Mouse (Mus musculus) left cerebral cortex, postnatal 25 days (tissue): Measurements from ENCODE around the gene Ripor3. TPM values are rescaled to one million over a fixed set of nuclear protein-coding genes. Genes with fewer than 3 reads are reported as not detected.

ENCODE experiments used
- DNase-seq, 2 experiments: peaks; one replicate each; pipeline ENCODE4 v3.0.0; 2022; ENCODE audit warnings: low spot score in 2 of 2, mixed read lengths in 1 of 2
- intact Hi-C: fragments of 180-260 bp; cut with DNase I; formaldehyde crosslinking; loops from one replicate; pipeline ENCODE4 v1.15.1; 2025
- total RNA-seq, 2 experiments: library from RNA; stranded (reverse); gene quantifications; 2 replicates each; pipeline ENCODE4 v1.2.3; 2021

Gene Ripor3
- total RNA-seq, 2 experiments from 2014 or later = 0.44 to 0.48 TPM

DNA sequence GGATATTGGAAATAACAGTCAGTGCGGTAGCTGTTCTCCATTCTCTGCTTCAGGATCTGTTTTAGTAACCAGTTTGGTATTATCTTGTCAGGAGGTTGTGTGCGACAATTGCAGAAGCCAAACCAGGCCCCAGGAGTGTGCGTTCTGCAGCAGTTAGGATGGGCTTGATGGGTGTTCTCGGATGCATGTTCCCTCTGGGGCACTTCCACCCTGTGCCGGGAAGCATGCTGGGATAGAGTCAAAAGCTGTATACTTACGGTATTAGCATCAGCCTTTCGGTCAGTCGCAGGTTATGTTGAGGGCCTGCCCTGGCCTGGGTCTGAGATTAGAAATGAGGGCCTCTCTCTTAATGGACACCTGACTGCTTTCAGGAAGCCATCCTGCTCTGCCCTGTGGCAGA lies 49.8 kb downstream of the Ripor3 start:
- intact Hi-C loops = no loop called here
- DNase-seq = no peak

DNA sequence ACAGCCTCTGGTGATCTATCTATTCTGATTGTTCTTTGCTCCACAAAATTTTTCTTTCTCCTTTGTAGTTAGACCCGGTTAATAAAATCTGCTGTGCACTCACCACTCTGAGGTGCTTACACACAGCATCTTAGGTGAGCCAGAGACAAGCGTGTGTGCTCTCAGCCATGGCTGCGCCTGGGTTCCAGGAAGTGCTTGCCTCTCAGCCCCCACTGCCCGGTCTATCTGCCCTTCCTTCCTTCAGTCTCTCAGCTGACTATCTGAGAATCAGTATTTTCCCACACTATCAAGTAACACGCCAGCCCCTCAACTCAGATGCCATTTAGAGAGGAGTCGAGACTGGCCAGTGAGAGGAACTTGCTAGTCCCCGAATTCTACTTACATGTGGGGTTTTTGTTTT lies 50.4 kb downstream of the Ripor3 start:
- DNase-seq = no peak
- intact Hi-C loops = no loop called here

GRCm38 (mm10) chr2:167959384-167959911 lies 51.0 kb downstream of the Ripor3 start:
- intact Hi-C loops = no loop called here
- no peak for DNase-seq

DNA sequence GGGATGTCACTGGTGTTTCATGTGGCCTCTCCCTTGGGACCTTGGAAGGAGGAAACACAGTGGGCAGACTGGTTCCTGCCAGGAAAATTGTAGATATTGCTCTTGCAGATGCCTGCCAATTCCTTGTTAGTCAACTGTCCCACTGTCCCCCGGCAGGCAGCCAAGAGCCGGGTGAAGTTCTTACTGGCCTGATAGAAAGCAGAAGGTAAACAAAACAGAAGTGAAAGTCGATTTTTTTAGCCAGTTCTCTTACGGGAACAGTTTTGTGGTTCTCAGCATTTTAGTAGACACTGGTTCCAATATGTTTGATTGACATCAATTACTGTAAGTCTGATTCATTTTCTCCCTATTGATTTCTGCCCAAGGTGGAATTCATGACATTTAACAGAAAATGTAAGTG lies 51.6 kb downstream of the Ripor3 start:
- intact Hi-C loops = no loop called here
- peak; percentile 47 to 66 for DNase-seq

DNA sequence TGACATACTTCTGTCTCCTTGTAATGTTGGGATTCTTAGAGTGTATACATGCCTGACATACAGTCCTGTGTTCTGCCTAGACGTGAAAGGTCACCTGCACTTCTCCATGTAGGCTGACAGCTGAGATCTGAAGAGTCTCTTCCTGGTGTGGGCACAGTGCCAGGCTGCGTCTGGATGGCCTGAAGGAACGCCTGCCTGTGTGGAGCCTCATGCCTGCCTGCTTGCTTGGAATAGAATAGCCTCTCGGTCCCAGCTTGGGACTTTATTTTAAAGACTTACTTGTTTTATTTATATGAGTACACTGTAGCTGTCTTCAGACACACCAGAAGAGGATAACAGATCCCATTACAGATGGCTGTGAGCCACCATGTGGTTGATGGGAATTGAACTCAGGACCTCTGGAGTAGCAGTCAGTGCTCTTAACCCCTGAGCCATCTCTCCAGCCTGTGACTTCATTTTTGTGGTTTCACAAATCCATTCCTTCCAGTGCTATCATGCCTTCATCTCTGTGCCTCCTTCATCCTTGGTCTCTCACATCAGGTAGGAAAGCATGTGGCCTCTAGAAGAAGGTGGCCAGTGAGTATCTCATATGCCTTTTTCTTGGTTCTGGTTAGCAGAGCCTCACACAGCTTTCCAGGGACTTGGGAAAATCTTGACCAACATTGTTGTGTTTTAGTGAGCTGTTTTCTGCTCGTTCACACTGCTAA lies 52.2 kb downstream of the Ripor3 start:
- DNase-seq = no peak
- intact Hi-C loops = no loop called here

- intact Hi-C loops = no loop called here
- no peak for DNase-seq
These were observed 52.9 kb downstream of the Ripor3 start for GRCm38 (mm10) chr2:167957539-167957938.

- intact Hi-C loops = no loop called here
- DNase-seq = no peak
These were observed 55.5 kb downstream of the Ripor3 start for GRCm38 (mm10) chr2:167954928-167955327.

DNA sequence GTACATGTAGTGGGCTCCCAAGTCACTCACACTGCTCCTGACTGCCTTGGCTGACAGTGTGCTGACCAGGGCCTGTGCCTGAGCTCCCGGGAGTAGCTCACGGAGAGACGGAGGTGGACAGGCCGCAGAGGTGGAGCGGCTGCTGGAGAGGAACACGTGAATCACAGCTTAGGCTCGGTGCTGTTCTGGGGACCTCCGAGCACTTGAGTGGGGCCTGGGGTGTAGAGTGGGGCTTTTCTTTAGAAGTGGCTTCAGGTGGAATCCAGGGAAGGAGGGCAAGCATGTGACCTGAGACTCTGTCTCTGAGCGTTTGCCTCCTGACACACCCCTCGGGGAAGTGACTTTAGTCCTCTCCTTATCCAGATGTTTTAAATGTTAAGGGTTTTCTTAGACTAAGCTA lies 56.6 kb downstream of the Ripor3 start:
- intact Hi-C loops = no loop called here

GRCm38 (mm10) chr2:167951301-167952211 lies 58.9 kb downstream of the Ripor3 start:
- intact Hi-C loops = no loop called here
- DNase-seq = no peak

More for the DNA sequence above, 56.6 kb downstream of the Ripor3 start:
- no peak for DNase-seq

- DNase-seq = no peak
- intact Hi-C loops = no loop called here
These were observed 59.7 kb downstream of the Ripor3 start for GRCm38 (mm10) chr2:167950681-167951080.

DNA sequence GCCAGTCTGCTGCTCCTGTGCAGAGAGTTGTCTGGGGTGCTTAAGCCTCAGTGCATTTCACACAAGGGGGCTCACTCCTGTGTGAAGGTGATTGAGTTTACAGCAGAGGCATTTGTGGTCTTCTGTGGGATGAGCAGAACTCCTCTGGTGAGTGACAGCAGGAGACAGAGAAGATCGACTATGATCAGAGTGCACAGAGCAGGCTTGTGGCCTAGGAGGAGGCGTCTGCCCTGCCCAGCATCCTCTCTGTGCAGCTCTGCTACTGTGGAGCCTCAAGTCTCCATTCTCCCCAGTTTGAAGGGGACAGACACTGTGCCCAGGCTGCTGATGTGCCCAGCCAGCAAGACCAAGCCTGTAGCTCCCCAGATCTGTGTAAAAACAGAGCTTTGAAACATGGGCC lies 60.6 kb downstream of the Ripor3 start:
- intact Hi-C loops = no loop called here
- no peak for DNase-seq

DNA sequence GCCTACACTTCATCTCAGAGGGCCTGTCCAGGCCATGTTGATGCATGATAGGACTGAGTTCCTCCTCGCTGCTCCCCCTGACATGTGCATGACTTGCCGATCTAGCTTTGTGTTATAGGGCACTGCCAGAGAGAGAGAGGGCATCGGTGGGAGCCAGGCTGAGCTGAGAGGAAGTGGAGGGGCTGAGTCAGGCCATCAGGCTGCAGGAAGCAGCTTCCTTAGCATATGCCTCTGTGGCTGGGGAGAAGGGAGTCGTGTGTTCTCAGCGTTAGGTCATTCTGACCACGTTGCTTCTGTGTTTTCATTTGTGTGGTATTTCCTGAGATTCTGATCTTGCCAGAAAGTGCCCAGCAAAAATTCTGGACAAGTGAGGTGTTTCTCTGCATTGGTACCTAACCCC lies 61.2 kb downstream of the Ripor3 start:
- peak in 1 of 2 experiments; percentile 40 for DNase-seq
- intact Hi-C loops = no loop called here

DNA sequence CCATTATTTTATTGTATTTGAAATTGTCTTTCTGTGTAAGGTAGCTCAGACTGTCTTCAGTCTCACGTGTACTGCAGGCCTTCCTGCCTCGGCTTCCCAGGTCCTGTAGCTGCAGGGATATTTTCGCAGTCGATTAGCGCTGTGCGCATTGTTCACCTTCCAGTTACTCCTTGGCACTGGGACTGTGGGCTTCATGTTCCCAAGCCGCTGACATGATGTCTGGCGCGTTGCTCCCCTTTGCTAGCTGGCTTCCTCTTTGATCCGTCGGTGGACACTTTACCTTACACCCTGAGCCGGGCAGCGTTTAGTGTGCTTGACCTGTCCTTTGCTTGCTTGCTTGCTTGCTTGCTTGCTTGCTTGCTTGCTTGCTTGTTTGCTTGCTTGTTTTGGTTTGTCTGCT lies 61.9 kb downstream of the Ripor3 start:
- no peak for DNase-seq
- intact Hi-C loops = no loop called here

- DNase-seq = no peak
- intact Hi-C loops = no loop called here
These were observed 62.4 kb downstream of the Ripor3 start for GRCm38 (mm10) chr2:167948047-167948446.

DNA sequence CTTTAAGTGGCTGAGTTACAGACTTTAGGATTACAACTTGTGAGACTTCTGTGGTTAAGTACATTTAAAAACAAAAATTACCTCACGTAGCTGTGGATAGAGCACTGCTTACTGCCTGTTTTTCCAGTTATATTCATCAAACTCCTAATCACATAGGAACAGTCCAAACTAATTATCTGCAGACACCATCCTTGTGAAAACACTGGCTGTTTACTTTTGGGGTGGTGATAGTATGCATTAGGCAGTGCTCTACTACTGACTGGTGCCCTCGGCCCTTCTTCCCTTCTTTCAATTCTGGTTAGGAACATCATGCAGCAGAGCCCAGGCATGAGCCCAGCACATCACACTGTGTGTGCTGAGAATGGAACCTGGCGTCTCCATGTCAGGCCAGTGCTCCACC lies 63.2 kb downstream of the Ripor3 start:
- intact Hi-C loops = no loop called here
- DNase-seq = no peak

DNA sequence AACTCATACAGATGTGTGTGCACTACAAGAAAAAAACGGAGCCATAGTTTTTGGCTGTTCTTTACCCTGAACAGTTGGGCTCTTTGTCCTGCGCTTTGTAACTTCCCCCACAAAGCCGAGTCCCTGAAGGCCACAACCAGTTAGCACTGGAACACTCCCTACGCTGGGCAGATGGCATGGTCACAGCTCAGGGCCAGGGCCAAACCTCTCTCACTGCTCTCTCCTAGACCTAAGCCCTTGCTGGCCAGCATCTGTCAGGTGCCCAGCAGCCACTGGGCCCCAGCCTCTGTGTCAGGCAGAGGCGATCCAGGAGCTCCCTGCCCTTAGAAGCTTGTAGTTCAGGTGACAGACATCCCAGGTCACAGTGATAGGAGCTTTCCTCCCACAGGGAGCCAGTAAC lies 65.0 kb downstream of the Ripor3 start:
- intact Hi-C loops = no loop called here

GRCm38 (mm10) chr2:167944193-167944592 lies 66.2 kb downstream of the Ripor3 start:
- DNase-seq = no peak
- intact Hi-C loops = no loop called here

More for the DNA sequence above, 65.0 kb downstream of the Ripor3 start:
- no peak for DNase-seq

DNA sequence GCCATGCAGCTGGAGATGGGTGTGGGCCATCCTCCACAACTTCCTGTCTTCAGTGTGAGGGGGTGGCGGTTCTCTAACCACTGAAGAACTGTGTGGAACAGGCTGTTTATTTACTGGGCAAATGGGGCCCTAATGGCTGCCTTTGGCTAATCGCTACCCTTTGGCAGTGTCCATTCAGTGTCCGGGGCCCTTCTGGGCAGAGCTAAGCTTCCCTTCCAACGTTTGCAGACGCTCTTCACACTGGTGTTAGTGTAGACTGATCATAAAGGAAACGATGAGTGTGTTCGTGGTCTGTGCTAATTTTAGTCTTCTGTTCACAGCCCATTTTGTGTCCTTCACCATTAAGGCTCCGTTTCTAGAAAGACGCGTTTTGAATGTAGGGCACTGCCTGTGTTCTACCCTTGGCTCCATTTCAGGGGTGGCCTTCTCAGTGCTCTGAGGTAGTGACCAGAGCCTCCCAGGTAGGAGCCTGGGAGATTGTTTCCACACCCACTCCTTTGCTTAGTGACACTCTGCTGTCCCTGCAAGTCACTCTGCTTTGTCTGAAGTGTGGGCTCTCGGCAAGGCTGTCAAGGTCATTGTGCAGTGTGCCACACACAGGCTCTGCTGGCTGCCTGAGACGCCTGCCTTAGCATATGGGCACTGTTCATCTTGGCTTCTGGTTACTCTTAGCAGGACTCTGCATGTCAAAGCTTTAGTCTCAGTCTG lies 67.3 kb downstream of the Ripor3 start:
- peak; percentile 45 to 51 for DNase-seq
- intact Hi-C loops = no loop called here

GRCm38 (mm10) chr2:167942199-167942925 lies 68.1 kb downstream of the Ripor3 start:
- intact Hi-C loops = no loop called here
- DNase-seq = peak; percentile 72 to 88
